Mouse (Mus musculus) cerebellum, postnatal 4 days (tissue): ENCODE data around the gene Atp1a1.

ENCODE experiments used
- DNase-seq, 2 experiments: peaks; one replicate each; pipeline ENCODE4 v3.0.0; 2022; ENCODE audit warnings: low spot score in 2 of 2, mixed read lengths in 1 of 2

The Atp1a1 gene

DNA sequence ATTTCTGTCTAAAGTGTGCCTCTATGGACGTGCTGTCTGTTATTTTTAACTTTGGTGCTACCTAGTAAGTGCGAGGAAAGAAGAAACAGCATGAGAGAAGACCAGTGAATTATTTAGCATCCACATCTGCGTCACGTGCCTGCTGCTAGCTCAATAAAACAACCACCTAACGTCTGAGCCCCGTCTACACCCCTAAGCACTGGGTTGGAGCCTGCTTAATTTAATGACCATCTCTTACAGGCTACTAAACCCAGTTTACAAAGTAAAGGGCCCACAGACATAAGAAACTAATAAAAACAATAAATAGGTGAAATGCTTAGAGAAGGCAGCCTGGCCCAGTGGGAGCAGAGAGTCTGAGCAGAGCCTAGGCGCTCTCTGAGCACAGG is 11.2 kb downstream of the Atp1a1 start:
- DNase-seq: no peak

- DNase-seq: no peak
Measured at GRCm38 (mm10) chr3:101592281-101593265, 11.9 kb downstream of the Atp1a1 start.

DNA sequence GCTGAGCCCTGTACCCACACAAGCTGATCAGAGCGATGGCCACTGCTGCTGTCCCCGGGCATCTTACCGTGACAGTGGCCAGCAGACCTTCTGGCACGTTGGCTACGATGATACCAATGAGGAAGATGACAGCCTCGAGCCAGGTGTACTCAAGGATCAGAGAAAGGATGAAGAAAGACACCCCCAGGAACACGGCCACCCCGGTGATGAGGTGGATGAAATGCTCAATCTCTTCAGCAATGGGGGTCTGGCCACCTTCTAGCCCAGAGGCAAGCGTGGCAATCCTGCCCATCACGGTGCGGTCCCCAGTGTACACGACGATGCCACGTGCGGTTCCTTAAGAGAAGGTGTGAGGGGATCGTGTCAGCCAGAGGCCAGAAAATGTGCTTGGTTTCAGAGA is 14.1 kb downstream of the Atp1a1 start:
- DNase-seq: no peak

GRCm38 (mm10) chr3:101588299-101588698 is 16.2 kb downstream of the Atp1a1 start:
- no peak for DNase-seq

DNA sequence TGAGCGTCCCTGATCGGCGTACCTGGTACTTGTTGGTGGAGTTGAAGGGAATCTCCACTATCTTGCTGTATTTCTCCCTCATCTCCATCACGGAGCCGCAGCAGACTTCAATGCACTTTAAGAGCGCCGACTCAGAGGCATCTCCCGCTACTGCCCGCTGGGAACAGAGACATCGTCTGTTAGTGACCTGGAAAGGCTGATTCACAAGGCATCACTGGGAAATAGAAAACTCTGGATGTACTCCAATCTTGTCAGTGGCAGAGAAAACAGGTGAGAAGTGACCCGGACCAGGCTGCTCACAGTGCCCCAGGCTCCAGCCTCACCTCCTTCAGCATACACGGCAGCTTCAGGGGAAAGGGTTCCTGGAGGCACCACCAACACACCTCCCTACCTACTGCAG is 17.7 kb downstream of the Atp1a1 start:
- no peak for DNase-seq

- no peak for DNase-seq
Measured at GRCm38 (mm10) chr3:101578072-101578471, 26.4 kb downstream of the Atp1a1 start.

- DNase-seq: peak in 1 of 2 experiments; percentile 52
Measured at GRCm38 (mm10) chr3:101577361-101577760, 27.1 kb downstream of the Atp1a1 start.

- DNase-seq: no peak
Measured at GRCm38 (mm10) chr3:101575527-101576085, 28.9 kb downstream of the Atp1a1 start.

- no peak for DNase-seq
Measured at GRCm38 (mm10) chr3:101574463-101575193, 29.9 kb downstream of the Atp1a1 start.

- DNase-seq: no peak
Measured at GRCm38 (mm10) chr3:101572991-101573390, 31.5 kb downstream of the Atp1a1 start.

- DNase-seq: no peak
Measured at GRCm38 (mm10) chr3:101572174-101572626, 32.3 kb downstream of the Atp1a1 start.

- DNase-seq: no peak
Measured at GRCm38 (mm10) chr3:101571515-101572130, 32.9 kb downstream of the Atp1a1 start.

GRCm38 (mm10) chr3:101570747-101571514 is 33.6 kb downstream of the Atp1a1 start:
- DNase-seq: no peak

GRCm38 (mm10) chr3:101570246-101570645 is 34.2 kb downstream of the Atp1a1 start:
- no peak for DNase-seq

- no peak for DNase-seq
Measured at GRCm38 (mm10) chr3:101568627-101569026, 35.9 kb downstream of the Atp1a1 start.

DNA sequence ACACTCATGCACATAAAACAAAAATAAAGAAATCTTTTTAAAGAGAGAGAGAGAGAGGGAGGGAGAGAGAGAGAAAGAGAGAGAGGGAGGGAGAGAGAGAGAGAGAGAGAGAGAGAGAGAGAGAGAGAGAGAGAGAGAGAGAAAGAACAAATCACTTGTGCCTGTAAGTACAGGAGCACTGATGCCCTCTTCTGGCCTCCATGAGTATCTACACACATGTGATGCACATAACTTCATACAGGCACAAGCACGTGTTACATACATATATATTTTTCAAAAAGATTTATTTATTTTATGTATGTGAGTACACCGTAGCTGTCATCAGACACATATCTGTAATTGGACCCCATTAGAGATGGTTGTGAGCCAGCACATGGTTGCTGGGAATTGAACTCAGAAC is 40.5 kb downstream of the Atp1a1 start:
- DNase-seq: no peak

- DNase-seq: no peak
Measured at GRCm38 (mm10) chr3:101562510-101563209, 41.8 kb downstream of the Atp1a1 start.

GRCm38 (mm10) chr3:101561948-101562347 is 42.5 kb downstream of the Atp1a1 start:
- DNase-seq: no peak

- no peak for DNase-seq
Measured at GRCm38 (mm10) chr3:101560841-101561522, 43.5 kb downstream of the Atp1a1 start.

GRCm38 (mm10) chr3:101556712-101557111 is 47.8 kb downstream of the Atp1a1 start:
- no peak for DNase-seq
